Mouse (Mus musculus): ENCODE measurements around the gene Ubr2. TPM values are rescaled to one million over a fixed set of nuclear protein-coding genes. Genes with fewer than 3 reads are reported as not detected.

The Ubr2 gene
- polyA plus RNA-seq, 1 experiment from 2014 or later, result 21.8 TPM

GRCm38 (mm10) chr17:46946276-46946675, 64.1 kb downstream of the Ubr2 start:
- no peak overlapping the region for H3K9ac ChIP-seq
- H3K4me2 ChIP-seq, result no peak overlapping the region
- no peak overlapping the region for H3K4me3 ChIP-seq (replicated peaks)
- H3K27ac ChIP-seq, result no peak overlapping the region
- H3K4me1 ChIP-seq, result no peaks in the 10 kb centered on the region
- H3K9me3 ChIP-seq, result no peaks in the 10 kb centered on the region
- no peaks in the 10 kb centered on the region for H3K27me3 ChIP-seq
- WGBS, result 94% methylated on average over 9 of the region's 9 CpGs
- ATAC-seq (ENCODE audit: low FRiP score), result no peak
- H3K36me3 ChIP-seq (replicated peaks), result peaks cover 76% of the 10 kb centered on the region

- no peak overlapping the region for H3K27ac ChIP-seq
- no peak overlapping the region for H3K4me3 ChIP-seq (replicated peaks)
- H3K36me3 ChIP-seq (replicated peaks), result peaks cover 93% of the 10 kb centered on the region
- no peaks in the 10 kb centered on the region for H3K9me3 ChIP-seq
- no peaks in the 10 kb centered on the region for H3K27me3 ChIP-seq
- ATAC-seq (ENCODE audit: low FRiP score), result no peak
- H3K4me2 ChIP-seq, result no peak overlapping the region
- H3K9ac ChIP-seq, result no peak overlapping the region
- H3K4me1 ChIP-seq, result no peaks in the 10 kb centered on the region
- 95% methylated on average over 9 of the region's 9 CpGs for WGBS
Observed at GRCm38 (mm10) chr17:46942421-46942820, 67.9 kb downstream of the Ubr2 start.

GRCm38 (mm10) chr17:46940461-46940860, 69.9 kb downstream of the Ubr2 start:
- Histone ChIP-seq H3K4me3 (replicated peaks) (no peak overlapping the region), H3K36me3 (replicated peaks) (peaks cover 96% of the 10 kb centered on the region)

DNA sequence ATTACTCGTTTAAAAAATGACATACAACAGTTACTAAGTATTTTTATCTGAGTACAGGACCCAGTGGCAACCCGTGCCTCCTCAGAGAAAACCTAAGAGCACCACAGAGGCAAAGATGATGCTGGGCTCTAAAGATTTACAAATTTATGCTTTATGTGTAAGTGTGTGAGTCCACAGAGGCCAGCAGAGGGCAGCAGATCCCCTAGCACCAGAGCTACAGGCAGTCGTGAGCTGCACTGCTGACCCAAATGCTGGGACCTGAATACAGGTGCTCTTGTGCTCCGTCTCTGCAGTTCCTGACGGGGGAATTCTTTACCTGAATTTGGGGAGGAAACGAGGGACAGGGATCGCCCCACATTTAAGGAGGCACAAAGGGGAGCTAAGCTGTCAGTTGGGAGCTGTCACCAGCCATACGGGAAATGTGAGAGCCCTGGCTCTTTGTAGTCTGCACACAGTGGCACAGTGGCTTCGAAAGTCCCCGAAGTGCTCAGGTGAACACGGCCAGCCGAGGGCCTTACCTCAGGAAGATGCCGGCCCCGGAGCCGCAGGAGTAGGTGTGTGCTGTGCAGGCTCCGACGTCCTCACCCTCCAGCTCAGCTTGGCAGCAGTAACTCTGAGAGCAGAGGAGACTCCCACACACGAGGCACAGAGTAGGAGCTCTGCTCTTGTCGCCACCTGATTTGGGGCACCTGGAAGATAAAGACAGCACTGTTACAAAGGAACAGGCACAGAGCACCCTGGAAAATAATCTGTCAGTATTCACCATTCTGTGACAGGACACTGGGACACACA, 76.6 kb downstream of the Ubr2 start:
- no peaks in the 10 kb centered on the region for H3K27me3 ChIP-seq
- H3K9me3 ChIP-seq, result no peaks in the 10 kb centered on the region
- H3K4me3 ChIP-seq (replicated peaks), result no peak overlapping the region
- H3K36me3 ChIP-seq (replicated peaks), result peaks cover 100% of the 10 kb centered on the region
- WGBS, result 83% methylated on average over 19 of the region's 19 CpGs
- H3K4me2 ChIP-seq, result no peak overlapping the region
- no peaks in the 10 kb centered on the region for H3K4me1 ChIP-seq
- H3K27ac ChIP-seq, result no peak overlapping the region
- ATAC-seq (ENCODE audit: low FRiP score), result no peak
- H3K9ac ChIP-seq, result no peak overlapping the region

More at GRCm38 (mm10) chr17:46940461-46940860, 69.9 kb downstream of the Ubr2 start:
- H3K9me3 ChIP-seq, result no peaks in the 10 kb centered on the region
- H3K4me2 ChIP-seq, result no peak overlapping the region
- H3K27ac ChIP-seq, result no peak overlapping the region
- H3K27me3 ChIP-seq, result no peaks in the 10 kb centered on the region
- no peak for ATAC-seq (ENCODE audit: low FRiP score)
- H3K4me1 ChIP-seq, result no peaks in the 10 kb centered on the region
- WGBS, result 93% methylated on average over 8 of the region's 8 CpGs
- H3K9ac ChIP-seq, result no peak overlapping the region

DNA sequence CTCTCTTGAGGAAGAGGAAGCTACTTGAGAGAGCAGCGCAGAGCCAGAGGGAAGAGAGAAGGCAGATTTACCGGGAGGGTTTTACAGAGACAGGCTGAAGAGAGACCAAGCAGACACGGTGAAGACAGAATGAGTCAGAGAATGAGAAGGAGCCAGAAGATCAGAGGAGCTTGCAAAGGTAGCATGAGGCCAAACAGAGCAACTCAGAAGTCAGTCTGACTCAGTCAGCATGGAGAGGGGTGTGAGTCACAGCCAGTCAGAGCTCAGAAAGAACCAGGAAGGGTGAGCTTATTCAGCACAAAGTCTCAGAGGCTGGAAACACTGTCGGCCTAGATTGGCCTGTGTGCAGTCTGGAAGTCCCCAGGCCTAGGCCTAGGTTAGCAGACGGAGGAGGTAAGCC, 77.4 kb downstream of the Ubr2 start:
- Histone ChIP-seq H3K27ac (no peak overlapping the region), H3K4me1 (no peaks in the 10 kb centered on the region), H3K9ac (no peak overlapping the region), H3K27me3 (no peaks in the 10 kb centered on the region), H3K36me3 (replicated peaks) (peaks cover 97% of the 10 kb centered on the region), H3K4me2 (no peak overlapping the region), H3K9me3 (no peaks in the 10 kb centered on the region), H3K4me3 (replicated peaks) (no peak overlapping the region)
- no peak for ATAC-seq (ENCODE audit: low FRiP score)
- WGBS, result 97% methylated on average over 5 of the region's 5 CpGs

- no peak overlapping the region for H3K9ac ChIP-seq
- no peak overlapping the region for H3K4me2 ChIP-seq
- no peaks in the 10 kb centered on the region for H3K4me1 ChIP-seq
- 95% methylated on average over 7 of the region's 7 CpGs for WGBS
- H3K27me3 ChIP-seq, result no peaks in the 10 kb centered on the region
- H3K36me3 ChIP-seq (replicated peaks), result peaks cover 66% of the 10 kb centered on the region
- ATAC-seq (ENCODE audit: low FRiP score), result no peak
- H3K9me3 ChIP-seq, result no peaks in the 10 kb centered on the region
- H3K27ac ChIP-seq, result no peak overlapping the region
- H3K4me3 ChIP-seq (replicated peaks), result no peak overlapping the region
Observed at GRCm38 (mm10) chr17:46929897-46930296, 80.5 kb downstream of the Ubr2 start.

- no peak overlapping the region for H3K4me3 ChIP-seq (replicated peaks)
- ATAC-seq (ENCODE audit: low FRiP score), result no peak
- peaks cover 60% of the 10 kb centered on the region for H3K36me3 ChIP-seq (replicated peaks)
- WGBS, result 81% methylated on average over 12 of the region's 12 CpGs
- no peak overlapping the region for H3K4me2 ChIP-seq
- H3K4me1 ChIP-seq, result no peaks in the 10 kb centered on the region
- no peak overlapping the region for H3K27ac ChIP-seq
- H3K9ac ChIP-seq, result no peak overlapping the region
- H3K9me3 ChIP-seq, result no peaks in the 10 kb centered on the region
- H3K27me3 ChIP-seq, result no peaks in the 10 kb centered on the region
Observed at GRCm38 (mm10) chr17:46929277-46929676, 81.1 kb downstream of the Ubr2 start.

- Histone ChIP-seq H3K9me3 (no peaks in the 10 kb centered on the region), H3K9ac (no peak overlapping the region), H3K27ac (no peak overlapping the region), H3K27me3 (no peaks in the 10 kb centered on the region), H3K4me3 (replicated peaks) (no peak overlapping the region), H3K36me3 (replicated peaks) (peaks cover 45% of the 10 kb centered on the region), H3K4me2 (no peak overlapping the region), H3K4me1 (no peaks in the 10 kb centered on the region)
- WGBS, result 94% methylated on average over 5 of the region's 5 CpGs
- ATAC-seq (ENCODE audit: low FRiP score), result no peak
Observed at GRCm38 (mm10) chr17:46927781-46928180, 82.6 kb downstream of the Ubr2 start.

DNA sequence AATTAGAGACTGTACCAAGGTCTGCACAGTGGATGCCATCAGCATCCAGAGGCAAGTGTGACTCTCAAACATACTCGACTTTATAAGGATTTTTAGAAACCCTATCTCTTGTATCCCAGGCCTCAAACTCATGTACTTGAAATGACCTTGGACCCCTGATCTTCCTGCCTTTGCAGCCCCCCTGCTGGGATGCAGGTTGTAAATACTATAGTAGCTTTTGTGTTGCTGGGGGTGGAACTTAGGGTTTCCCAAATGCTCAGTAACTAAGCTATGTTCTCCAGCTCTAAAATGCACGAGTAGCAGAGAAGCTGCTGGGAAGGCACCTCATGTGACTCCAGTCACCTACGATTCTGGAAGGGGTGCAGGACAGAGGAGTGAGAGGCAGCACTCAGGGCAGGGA, 83.4 kb downstream of the Ubr2 start:
- H3K4me3 ChIP-seq (replicated peaks), result no peak overlapping the region
- H3K36me3 ChIP-seq (replicated peaks), result peaks cover 37% of the 10 kb centered on the region
- H3K9ac ChIP-seq, result no peak overlapping the region
- H3K4me2 ChIP-seq, result no peak overlapping the region
- WGBS, result 80% methylated on average over 3 of the region's 3 CpGs
- H3K4me1 ChIP-seq, result no peaks in the 10 kb centered on the region
- no peak overlapping the region for H3K27ac ChIP-seq
- no peaks in the 10 kb centered on the region for H3K9me3 ChIP-seq
- no peaks in the 10 kb centered on the region for H3K27me3 ChIP-seq
- no peak for ATAC-seq (ENCODE audit: low FRiP score)

GRCm38 (mm10) chr17:46926192-46926591, 84.2 kb downstream of the Ubr2 start:
- no peaks in the 10 kb centered on the region for H3K9me3 ChIP-seq
- ATAC-seq (ENCODE audit: low FRiP score), result no peak
- H3K27ac ChIP-seq, result no peak overlapping the region
- WGBS, result 43% methylated on average over 5 of the region's 6 CpGs
- H3K4me3 ChIP-seq (replicated peaks), result no peak overlapping the region
- no peaks in the 10 kb centered on the region for H3K4me1 ChIP-seq
- H3K27me3 ChIP-seq, result no peaks in the 10 kb centered on the region
- no peak overlapping the region for H3K9ac ChIP-seq
- peaks cover 29% of the 10 kb centered on the region for H3K36me3 ChIP-seq (replicated peaks)
- no peak overlapping the region for H3K4me2 ChIP-seq

GRCm38 (mm10) chr17:46920855-46921254, 89.5 kb downstream of the Ubr2 start:
- no peak for ATAC-seq (ENCODE audit: low FRiP score)
- Histone ChIP-seq H3K27ac (no peak overlapping the region), H3K27me3 (no peaks in the 10 kb centered on the region)

GRCm38 (mm10) chr17:46918951-46919350, 91.4 kb downstream of the Ubr2 start:
- ATAC-seq (ENCODE audit: low FRiP score), result no peak
- Histone ChIP-seq H3K36me3 (replicated peaks) (no peaks in the 10 kb centered on the region), H3K27me3 (no peaks in the 10 kb centered on the region), H3K27ac (no peak overlapping the region), H3K4me2 (no peak overlapping the region), H3K4me1 (no peaks in the 10 kb centered on the region), H3K9me3 (no peaks in the 10 kb centered on the region), H3K9ac (no peak overlapping the region), H3K4me3 (replicated peaks) (no peak overlapping the region)
- 48% methylated on average over 4 of the region's 4 CpGs for WGBS

More at GRCm38 (mm10) chr17:46920855-46921254, 89.5 kb downstream of the Ubr2 start:
- Histone ChIP-seq H3K4me1 (no peaks in the 10 kb centered on the region), H3K9me3 (no peaks in the 10 kb centered on the region), H3K4me2 (no peak overlapping the region), H3K4me3 (replicated peaks) (no peak overlapping the region), H3K9ac (no peak overlapping the region), H3K36me3 (replicated peaks) (no peaks in the 10 kb centered on the region)
- 68% methylated on average over 6 of the region's 6 CpGs for WGBS

DNA sequence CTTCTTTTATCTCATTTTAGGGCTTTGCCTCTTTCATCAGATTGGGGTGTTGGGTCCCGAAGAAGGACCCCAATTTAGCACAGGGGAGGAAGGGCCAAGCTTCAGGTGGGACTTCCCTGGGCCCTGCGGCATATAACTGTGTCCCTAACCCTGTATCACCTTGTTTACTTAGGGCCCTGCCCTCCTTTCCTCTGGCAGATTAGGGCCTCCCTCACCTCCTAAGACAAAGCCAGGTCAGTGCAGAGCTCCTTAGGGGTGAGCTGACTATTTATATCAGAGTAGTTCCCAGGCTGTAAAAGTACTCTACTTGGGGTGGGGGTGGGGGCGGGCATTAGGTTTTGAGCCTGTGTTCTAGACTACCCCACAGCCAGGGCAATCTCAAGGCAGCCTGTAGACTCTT, 95.2 kb downstream of the Ubr2 start:
- Histone ChIP-seq H3K36me3 (replicated peaks) (no peaks in the 10 kb centered on the region), H3K27me3 (no peaks in the 10 kb centered on the region), H3K4me3 (replicated peaks) (no peak overlapping the region), H3K4me1 (peaks cover 7% of the 10 kb centered on the region; the same call in 1 of the 2 replicates), H3K9me3 (no peaks in the 10 kb centered on the region), H3K27ac (no peak overlapping the region), H3K4me2 (no peak overlapping the region), H3K9ac (no peak overlapping the region)
- WGBS, result 64% methylated on average over 3 of the region's 3 CpGs
- no peak for ATAC-seq (ENCODE audit: low FRiP score)
